Mouse (Mus musculus): Measurements from ENCODE around the gene Map4k5. TPM values are rescaled to one million over a fixed set of nuclear protein-coding genes. Genes with fewer than 3 reads are reported as not detected.
A peak's percentile ranks its signal among the peaks of the same experiment; 100 is the strongest.

Gene Map4k5
- polyA plus RNA-seq, 1 experiment from 2014 or later = 24.6 TPM

- H3K36me3 ChIP-seq (ENCODE audit: control insufficient read depth, insufficient read depth) = no peaks in the 10 kb centered on the region
- H3K9ac ChIP-seq (ENCODE audit: low read depth, low read length) = no peak overlapping the region
- 57% methylated on average over 6 of the region's 6 CpGs for WGBS (ENCODE audit: insufficient replicate concordance)
- H3K4me1 ChIP-seq (ENCODE audit: control insufficient read depth, low read depth, low read length) = peaks cover 20% of the 10 kb centered on the region
- no peak overlapping the region for H3K27ac ChIP-seq (ENCODE audit: low read length)
- no peak overlapping the region for H3K4me3 ChIP-seq (ENCODE audit: low read depth, low read length)
- H3K9me3 ChIP-seq (replicated peaks; ENCODE audit: control insufficient read depth, low read length) = no peaks in the 10 kb centered on the region
- H3K27me3 ChIP-seq (ENCODE audit: control insufficient read depth, insufficient read depth, low read depth, low read length) = no peaks in the 10 kb centered on the region
- no peak for ATAC-seq (ENCODE audit: low read depth)
- H3K4me2 ChIP-seq (ENCODE audit: low read depth, low read length) = no peak overlapping the region
Measured at GRCm38 (mm10) chr12:69879739-69880138, 13.3 kb downstream of the Map4k5 start.

DNA sequence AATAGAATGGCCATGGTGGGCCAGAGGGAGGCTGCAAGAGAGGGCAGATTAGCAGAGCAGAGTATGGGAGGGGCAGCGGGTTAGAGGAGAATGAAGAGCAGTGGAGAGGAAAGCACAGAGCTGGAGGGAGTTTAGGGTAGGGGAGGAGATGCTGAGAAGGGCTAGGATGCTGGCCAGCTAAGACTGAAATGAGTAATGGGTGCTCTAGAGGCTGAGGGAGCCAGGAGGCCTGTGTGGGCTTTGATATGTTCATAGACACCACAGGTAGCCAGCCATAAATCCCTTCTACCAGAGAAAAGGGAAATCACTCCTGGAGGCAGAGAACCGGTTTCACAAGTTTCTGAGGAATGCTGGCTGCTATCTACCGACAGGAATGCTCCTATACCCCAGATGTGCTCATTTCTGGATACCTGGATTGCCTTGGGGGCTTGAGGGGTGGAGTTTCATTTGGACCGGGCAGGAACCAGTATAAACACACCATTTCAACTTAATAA is 13.8 kb downstream of the Map4k5 start:
- no peak overlapping the region for H3K27ac ChIP-seq (ENCODE audit: low read length)
- H3K4me3 ChIP-seq (ENCODE audit: low read depth, low read length) = no peak overlapping the region
- no peaks in the 10 kb centered on the region for H3K9me3 ChIP-seq (replicated peaks; ENCODE audit: control insufficient read depth, low read length)
- H3K4me2 ChIP-seq (ENCODE audit: low read depth, low read length) = no peak overlapping the region
- WGBS (ENCODE audit: insufficient replicate concordance) = 48% methylated on average over 4 of the region's 4 CpGs
- no peak overlapping the region for H3K9ac ChIP-seq (ENCODE audit: low read depth, low read length)
- H3K4me1 ChIP-seq (ENCODE audit: control insufficient read depth, low read depth, low read length) = peaks cover 19% of the 10 kb centered on the region
- H3K27me3 ChIP-seq (ENCODE audit: control insufficient read depth, insufficient read depth, low read depth, low read length) = no peaks in the 10 kb centered on the region
- no peaks in the 10 kb centered on the region for H3K36me3 ChIP-seq (ENCODE audit: control insufficient read depth, insufficient read depth)
- ATAC-seq (ENCODE audit: low read depth) = no peak

DNA sequence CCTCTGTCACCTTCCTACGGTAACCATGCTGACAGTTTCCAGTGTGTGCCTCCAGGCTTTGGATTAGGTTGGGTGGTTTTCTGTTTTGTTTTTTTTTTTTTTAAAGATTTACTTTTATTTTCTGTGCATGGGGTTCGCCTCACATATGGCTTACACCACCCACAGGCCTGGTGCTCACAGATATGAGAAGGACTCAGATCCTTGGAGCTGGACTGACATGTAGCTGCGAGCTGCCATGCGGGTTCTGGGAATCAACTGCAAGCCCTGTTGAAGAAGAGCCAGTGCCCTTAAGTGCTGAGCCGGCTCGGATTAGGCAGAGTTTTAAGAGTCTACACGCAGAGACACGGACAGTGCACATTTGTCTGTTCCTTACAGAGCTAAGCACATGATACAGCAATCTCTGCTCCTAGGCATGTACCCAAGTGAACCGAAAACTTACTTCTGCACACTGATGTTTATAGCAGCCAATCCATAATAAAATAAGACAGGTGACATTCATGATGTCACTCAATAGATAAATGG is 15.1 kb downstream of the Map4k5 start:
- no peak overlapping the region for H3K27ac ChIP-seq (ENCODE audit: low read length)
- no peak for ATAC-seq (ENCODE audit: low read depth)
- H3K9ac ChIP-seq (ENCODE audit: low read depth, low read length) = no peak overlapping the region
- no peaks in the 10 kb centered on the region for H3K27me3 ChIP-seq (ENCODE audit: control insufficient read depth, insufficient read depth, low read depth, low read length)
- WGBS (ENCODE audit: insufficient replicate concordance) = 68% methylated on average over 9 of the region's 9 CpGs
- H3K9me3 ChIP-seq (replicated peaks; ENCODE audit: control insufficient read depth, low read length) = no peaks in the 10 kb centered on the region
- H3K4me1 ChIP-seq (ENCODE audit: control insufficient read depth, low read depth, low read length) = peaks cover 17% of the 10 kb centered on the region
- H3K36me3 ChIP-seq (ENCODE audit: control insufficient read depth, insufficient read depth) = no peaks in the 10 kb centered on the region
- no peak overlapping the region for H3K4me2 ChIP-seq (ENCODE audit: low read depth, low read length)
- H3K4me3 ChIP-seq (ENCODE audit: low read depth, low read length) = no peak overlapping the region

DNA sequence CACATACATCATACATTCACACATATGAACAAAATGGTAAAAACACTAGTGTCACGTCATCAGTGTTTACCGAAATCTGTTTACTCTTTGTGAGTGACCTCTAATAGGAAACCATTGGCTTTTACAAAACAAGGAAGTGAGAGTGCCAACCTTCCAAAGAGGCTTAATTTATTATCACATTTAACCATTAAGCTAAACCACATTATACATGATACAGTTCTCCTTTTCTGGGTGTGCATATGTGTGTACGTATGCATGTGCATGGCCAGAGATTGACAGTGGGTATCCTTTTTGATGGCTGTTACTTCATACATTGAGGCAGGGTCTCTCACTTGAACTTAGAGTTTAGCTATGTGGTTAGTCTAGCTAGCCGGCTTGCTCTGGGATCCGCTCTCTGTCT is 21.4 kb downstream of the Map4k5 start:
- Histone ChIP-seq H3K4me3 (ENCODE audit: low read depth, low read length) (no peak overlapping the region), H3K36me3 (ENCODE audit: control insufficient read depth, insufficient read depth) (peaks cover 3% of the 10 kb centered on the region; the same call in 1 of the 2 replicates), H3K9ac (ENCODE audit: low read depth, low read length) (no peak overlapping the region), H3K27ac (ENCODE audit: low read length) (no peak overlapping the region), H3K4me2 (ENCODE audit: low read depth, low read length) (no peak overlapping the region), H3K4me1 (ENCODE audit: control insufficient read depth, low read depth, low read length) (no peaks in the 10 kb centered on the region; the same call in 1 of the 2 replicates), H3K9me3 (replicated peaks; ENCODE audit: control insufficient read depth, low read length) (no peaks in the 10 kb centered on the region), H3K27me3 (ENCODE audit: control insufficient read depth, insufficient read depth, low read depth, low read length) (no peaks in the 10 kb centered on the region)
- WGBS (ENCODE audit: insufficient replicate concordance) = 86% methylated on average over 5 of the region's 5 CpGs
- ATAC-seq (ENCODE audit: low read depth) = no peak

DNA sequence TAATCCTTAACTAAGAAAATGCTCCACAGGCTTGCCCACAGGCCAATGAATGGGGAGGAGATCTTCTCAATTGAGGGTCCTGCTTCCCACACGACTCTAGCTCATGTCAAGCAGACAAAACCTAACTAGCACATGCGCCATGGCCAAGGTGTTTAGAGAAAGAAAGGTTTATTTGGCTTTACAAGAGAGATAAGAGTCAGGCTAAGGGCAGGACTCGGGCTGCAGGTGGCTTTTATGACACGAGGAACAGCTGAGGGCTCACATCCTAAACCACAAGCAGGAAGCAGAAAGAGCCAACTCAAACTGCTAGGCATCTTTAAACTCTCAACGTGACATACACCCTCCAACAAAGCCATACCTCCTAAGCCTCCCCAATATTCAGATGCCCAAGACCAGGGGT is 25.7 kb downstream of the Map4k5 start:
- Histone ChIP-seq H3K4me2 (ENCODE audit: low read depth, low read length) (no peak overlapping the region), H3K9me3 (replicated peaks; ENCODE audit: control insufficient read depth, low read length) (no peaks in the 10 kb centered on the region), H3K4me1 (ENCODE audit: control insufficient read depth, low read depth, low read length) (peaks cover 10% of the 10 kb centered on the region), H3K36me3 (ENCODE audit: control insufficient read depth, insufficient read depth) (peaks cover 9% of the 10 kb centered on the region), H3K27ac (ENCODE audit: low read length) (peak overlapping the region; percentile 30; the same call in 1 of the 2 replicates), H3K27me3 (ENCODE audit: control insufficient read depth, insufficient read depth, low read depth, low read length) (no peaks in the 10 kb centered on the region), H3K9ac (ENCODE audit: low read depth, low read length) (no peak overlapping the region), H3K4me3 (ENCODE audit: low read depth, low read length) (no peak overlapping the region)
- WGBS (ENCODE audit: insufficient replicate concordance) = 32% methylated on average over 5 of the region's 5 CpGs
- ATAC-seq (ENCODE audit: low read depth) = no peak

DNA sequence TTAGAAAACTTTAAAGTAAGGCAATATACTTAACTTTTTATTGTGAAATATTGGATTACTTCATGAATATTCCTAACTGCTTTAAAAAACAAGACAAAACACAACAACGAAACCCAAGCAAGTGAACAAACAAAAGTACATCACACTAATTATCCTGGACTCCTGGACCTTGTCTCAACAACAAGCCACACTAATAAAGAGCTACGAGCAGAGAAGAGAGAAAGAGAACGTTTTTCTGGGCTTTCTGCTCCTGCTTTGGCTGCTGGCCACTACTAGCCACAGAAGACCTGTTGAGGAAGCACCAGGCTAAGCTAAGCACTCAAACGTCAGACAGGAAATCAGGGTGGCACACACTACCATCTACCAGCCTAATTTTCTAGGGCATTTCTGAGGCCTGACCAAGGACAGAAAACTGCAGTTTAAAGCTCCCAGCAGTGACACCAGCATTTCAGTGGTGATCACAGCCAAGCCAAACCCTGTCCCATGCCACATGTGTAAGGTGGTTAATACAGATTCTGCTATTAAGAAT is 28.8 kb downstream of the Map4k5 start:
- no peak overlapping the region for H3K9ac ChIP-seq (ENCODE audit: low read depth, low read length)
- peaks cover 10% of the 10 kb centered on the region for H3K4me1 ChIP-seq (ENCODE audit: control insufficient read depth, low read depth, low read length)
- WGBS (ENCODE audit: insufficient replicate concordance) = 47% methylated on average over 4 of the region's 4 CpGs
- no peak overlapping the region for H3K4me3 ChIP-seq (ENCODE audit: low read depth, low read length)
- no peaks in the 10 kb centered on the region for H3K27me3 ChIP-seq (ENCODE audit: control insufficient read depth, insufficient read depth, low read depth, low read length)
- no peaks in the 10 kb centered on the region for H3K9me3 ChIP-seq (replicated peaks; ENCODE audit: control insufficient read depth, low read length)
- ATAC-seq (ENCODE audit: low read depth) = no peak
- no peak overlapping the region for H3K4me2 ChIP-seq (ENCODE audit: low read depth, low read length)
- H3K27ac ChIP-seq (ENCODE audit: low read length) = 0 out of 2 replicates have a peak overlapping the region, but pooled peaks have one; percentile 26
- peaks cover 6% of the 10 kb centered on the region for H3K36me3 ChIP-seq (ENCODE audit: control insufficient read depth, insufficient read depth)

GRCm38 (mm10) chr12:69863505-69863904 is 29.5 kb downstream of the Map4k5 start:
- H3K4me2 ChIP-seq (ENCODE audit: low read depth, low read length) = no peak overlapping the region
- ATAC-seq (ENCODE audit: low read depth) = no peak
- H3K4me3 ChIP-seq (ENCODE audit: low read depth, low read length) = no peak overlapping the region
- H3K9me3 ChIP-seq (replicated peaks; ENCODE audit: control insufficient read depth, low read length) = no peaks in the 10 kb centered on the region
- 45% methylated on average over 5 of the region's 5 CpGs for WGBS (ENCODE audit: insufficient replicate concordance)
- no peaks in the 10 kb centered on the region for H3K27me3 ChIP-seq (ENCODE audit: control insufficient read depth, insufficient read depth, low read depth, low read length)
- H3K36me3 ChIP-seq (ENCODE audit: control insufficient read depth, insufficient read depth) = peaks cover 6% of the 10 kb centered on the region
- H3K9ac ChIP-seq (ENCODE audit: low read depth, low read length) = no peak overlapping the region
- H3K4me1 ChIP-seq (ENCODE audit: control insufficient read depth, low read depth, low read length) = peaks cover 15% of the 10 kb centered on the region
- H3K27ac ChIP-seq (ENCODE audit: low read length) = no peak overlapping the region

- Histone ChIP-seq H3K9ac (ENCODE audit: low read depth, low read length) (peak overlapping the region; percentile 35; the same call in 1 of the 2 replicates), H3K27ac (ENCODE audit: low read length) (peak overlapping the region; percentile 80), H3K36me3 (ENCODE audit: control insufficient read depth, insufficient read depth) (peaks cover 8% of the 10 kb centered on the region), H3K27me3 (ENCODE audit: control insufficient read depth, insufficient read depth, low read depth, low read length) (no peaks in the 10 kb centered on the region), H3K4me1 (ENCODE audit: control insufficient read depth, low read depth, low read length) (peaks cover 27% of the 10 kb centered on the region), H3K4me3 (ENCODE audit: low read depth, low read length) (peak overlapping the region; percentile 8; the same call in 1 of the 2 replicates), H3K4me2 (ENCODE audit: low read depth, low read length) (peak overlapping the region; percentile 46), H3K9me3 (replicated peaks; ENCODE audit: control insufficient read depth, low read length) (no peaks in the 10 kb centered on the region)
- WGBS (ENCODE audit: insufficient replicate concordance) = 44% methylated on average over 4 of the region's 4 CpGs
- ATAC-seq (ENCODE audit: low read depth) = peak; percentile 83
Measured at GRCm38 (mm10) chr12:69858847-69859246, 34.2 kb downstream of the Map4k5 start.

DNA sequence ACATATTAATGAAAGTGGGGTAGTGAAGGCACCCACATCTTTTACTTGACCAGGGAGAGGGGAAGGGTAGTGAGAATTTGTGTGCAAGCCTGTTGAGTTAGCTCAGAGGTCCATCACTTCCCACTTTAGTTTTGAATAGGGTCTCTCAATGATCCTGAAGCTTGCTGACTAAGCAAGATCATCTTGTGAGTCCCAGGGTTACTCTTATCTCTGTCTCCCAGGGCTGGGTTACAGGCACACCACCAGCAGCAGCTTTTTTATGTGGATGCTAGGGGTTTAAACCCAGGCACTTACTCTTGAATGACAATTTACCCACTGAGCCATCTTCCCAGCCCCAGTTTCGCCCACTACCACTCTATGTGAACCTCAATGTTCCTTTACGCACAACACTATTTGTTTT is 35.4 kb downstream of the Map4k5 start:
- peaks cover 8% of the 10 kb centered on the region for H3K36me3 ChIP-seq (ENCODE audit: control insufficient read depth, insufficient read depth)
- H3K27me3 ChIP-seq (ENCODE audit: control insufficient read depth, insufficient read depth, low read depth, low read length) = no peaks in the 10 kb centered on the region
- H3K9ac ChIP-seq (ENCODE audit: low read depth, low read length) = 0 out of 2 replicates have a peak overlapping the region, but pooled peaks have one; percentile 2
- 61% methylated on average over 2 of the region's 2 CpGs for WGBS (ENCODE audit: insufficient replicate concordance)
- H3K4me3 ChIP-seq (ENCODE audit: low read depth, low read length) = no peak overlapping the region
- H3K4me2 ChIP-seq (ENCODE audit: low read depth, low read length) = peak overlapping the region; percentile 18; the same call in 1 of the 2 replicates
- peak; percentile 85 for ATAC-seq (ENCODE audit: low read depth)
- H3K27ac ChIP-seq (ENCODE audit: low read length) = peak overlapping the region; percentile 80
- no peaks in the 10 kb centered on the region for H3K9me3 ChIP-seq (replicated peaks; ENCODE audit: control insufficient read depth, low read length)
- H3K4me1 ChIP-seq (ENCODE audit: control insufficient read depth, low read depth, low read length) = peaks cover 26% of the 10 kb centered on the region

Data from liver, embryonic 16.5 days (tissue).